29 mouse cellular contexts compared by ENCODE assay signal in the genomic region with DNA sequence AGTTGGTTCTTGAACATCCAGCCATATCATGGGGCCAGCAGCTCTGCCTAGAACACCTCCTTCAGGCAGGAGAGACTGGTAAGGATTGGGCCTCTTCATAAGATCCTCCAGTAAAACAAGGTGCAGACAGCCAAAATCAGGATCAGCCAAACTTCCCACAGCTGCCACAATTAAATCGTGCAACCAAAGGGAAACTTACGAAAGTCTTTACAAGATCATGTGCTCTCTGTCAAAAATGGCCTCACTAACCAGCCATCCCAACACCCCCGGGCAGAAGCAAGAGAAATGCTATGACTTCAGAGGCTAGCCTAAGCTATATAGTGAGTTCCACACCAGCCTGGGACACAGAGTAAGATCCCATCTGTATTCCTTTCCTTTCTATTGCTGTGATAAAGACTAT. TPM values are rescaled to one million over a fixed set of nuclear protein-coding genes. Genes with fewer than 3 reads are reported as not detected.
DNase-seq lines count a peak whose midpoint lies in the region; ATAC-seq lines count a peak whose summit lies in the region.
"Had no signal": no experiment of that assay in that cellular context is flagged by ENCODE, and none has a peak within 500 bp of the region (broad histone marks: within the 10 kb centered on the region; RNA-seq: fewer than 3 reads in every experiment).

No protein-coding gene starts in this region.

- peak; percentile 59 for DNase-seq in heart, adult 11 months
- no peak for DNase-seq in heart, adult 8-10 months (ENCODE audit: low spot score)
- DNase-seq in layer of hippocampus, adult 11-12 months (ENCODE audit: low spot score) = no peak
- DNase-seq: adrenal gland, adult 2 months; adrenal gland, postnatal 10 days; adrenal gland, postnatal 25 days; B cell, adult 2 months; cerebellum, adult 11 months; cerebellum, adult 18-20 months; cerebellum, adult 8-10 months; cerebellum, adult 9-11 months; cerebellum, postnatal 14 days; cerebellum, postnatal 36 days; embryo, embryonic 11 days; forebrain, postnatal 0 days had no signal

- no peak overlapping the region for H3K4me2 ChIP-seq in stomach, embryonic 16.5 days (ENCODE audit: low read depth, low read length)
- H3K4me2 ChIP-seq: embryonic facial prominence, embryonic 13.5 days; embryonic facial prominence, embryonic 15.5 days; forebrain, embryonic 13.5 days; forebrain, embryonic 15.5 days had no signal

- H3K4me1 ChIP-seq in stomach, embryonic 16.5 days (ENCODE audit: control insufficient read depth, insufficient read depth, low read length) = no peaks in the 10 kb centered on the region
- H3K4me1 ChIP-seq: embryonic facial prominence, embryonic 13.5 days; forebrain, embryonic 13.5 days; forebrain, embryonic 15.5 days had no signal

- no peak overlapping the region for H3K4me3 ChIP-seq in stomach, embryonic 16.5 days (replicated peaks; ENCODE audit: low read length)
- H3K4me3 ChIP-seq: embryonic facial prominence, embryonic 13.5 days; embryonic facial prominence, embryonic 15.5 days; erythroblast, embryonic 14.5 days; forebrain, embryonic 13.5 days; forebrain, embryonic 15.5 days had no signal

- H3K36me3 ChIP-seq in stomach, embryonic 16.5 days (ENCODE audit: control insufficient read depth, insufficient read depth, low read length) = no peaks in the 10 kb centered on the region
- H3K36me3 ChIP-seq: embryonic facial prominence, embryonic 13.5 days; embryonic facial prominence, embryonic 15.5 days; forebrain, embryonic 15.5 days; G1E had no signal

- H3K9me3 ChIP-seq in stomach, embryonic 16.5 days (replicated peaks; ENCODE audit: control insufficient read depth, low read length) = no peaks in the 10 kb centered on the region
- H3K9me3 ChIP-seq: embryonic facial prominence, embryonic 13.5 days; embryonic facial prominence, embryonic 15.5 days; forebrain, embryonic 13.5 days; forebrain, embryonic 15.5 days; G1E had no signal

- 86% methylated on average over 3 of the region's 3 CpGs for WGBS in stomach, embryonic 16.5 days

- peak overlapping the region; percentile 86 for H3K27ac ChIP-seq in stomach, embryonic 16.5 days (ENCODE audit: low read length)
- H3K27ac ChIP-seq: embryonic facial prominence, embryonic 13.5 days; forebrain, embryonic 13.5 days; forebrain, embryonic 15.5 days had no signal

- no peak for ATAC-seq in stomach, embryonic 16.5 days (ENCODE audit: insufficient read depth, low FRiP score)
- ATAC-seq in activated CD4-positive, CD25-positive, alpha-beta regulatory T cell, adult 4 months = no peak
- ATAC-seq: CD4-positive, CD25-positive, alpha-beta regulatory T cell, adult 4 months; forebrain, embryonic 13.5 days; forebrain, embryonic 15.5 days; forebrain, postnatal 0 days; Patski had no signal

- no peak overlapping the region for H3K9ac ChIP-seq in stomach, embryonic 16.5 days (ENCODE audit: low read length)
- H3K9ac ChIP-seq: embryonic facial prominence, embryonic 13.5 days; embryonic facial prominence, embryonic 15.5 days; forebrain, embryonic 13.5 days; forebrain, embryonic 15.5 days; forebrain, postnatal 0 days had no signal

- no peaks in the 10 kb centered on the region for H3K27me3 ChIP-seq in stomach, embryonic 16.5 days (ENCODE audit: control insufficient read depth, insufficient read depth, low read length)
- H3K27me3 ChIP-seq: CH12.LX; embryonic facial prominence, embryonic 13.5 days; embryonic facial prominence, embryonic 15.5 days; forebrain, embryonic 13.5 days; forebrain, embryonic 15.5 days; Patski had no signal

RNA-seq across cellular contexts. Expression of a gene that starts 35.9 kb away (rescaled TPM):
- not detected for total RNA-seq in heart, adult 8-10 months (2022)
- 85.4 and 111 TPM in 2 replicates for polyA plus RNA-seq in stomach, embryonic 16.5 days (2015; fragmentation: Nextera tagmentation; extraction: Ambion mirVana)
- polyA plus RNA-seq in activated CD4-positive, CD25-positive, alpha-beta regulatory T cell, adult 4 months (2017; shearing (Covaris generic)) = 10 to 100 TPM; 11.2 to 20.6 TPM
- total RNA-seq: adrenal gland, adult 2 months; adrenal gland, postnatal 4 days; CH12.LX; common myeloid progenitor, adult 5-6 weeks; G1E had no signal
- polyA plus RNA-seq: adrenal gland, adult 2 months; brain, embryonic 14.5 days; erythroblast, embryonic 14.5 days; forebrain, embryonic 13.5 days; forebrain, embryonic 15.5 days; G1E; Patski had no signal
